Mouse (Mus musculus) neural tube, embryonic 12.5 days (tissue): ENCODE results near the gene Mycbp2. TPM values are rescaled to one million over a fixed set of nuclear protein-coding genes. Genes with fewer than 3 reads are reported as not detected.

Source experiments
- ATAC-seq: fragments of 200-750 bp; cut with Nextera tagmentation; 2 replicates; pipeline ENCODE4 v1.8.0; 2017; ENCODE audit warnings: low read depth, mild to moderate bottlenecking, moderate TSS enrichment, moderate library complexity; ENCODE audit not compliant: low FRiP score
- H3K27ac ChIP-seq: fragments of 300-500 bp; sonication (generic); 2 replicates; pipeline ENCODE4 v1.5.1; 2016
- H3K27me3 ChIP-seq: fragments of 300-500 bp; sonication (generic); replicated peaks from 2 replicates; pipeline ENCODE4 v1.6.1; 2016; ENCODE audit warnings: mild to moderate bottlenecking
- H3K36me3 ChIP-seq: fragments of 300-500 bp; sonication (generic); 2 replicates; pipeline ENCODE4 v1.6.1; 2016; ENCODE audit warnings: mild to moderate bottlenecking
- H3K4me1 ChIP-seq: fragments of 300-500 bp; sonication (generic); 2 replicates; pipeline ENCODE4 v1.6.1; 2016
- H3K4me2 ChIP-seq: fragments of 300-500 bp; sonication (generic); replicated peaks from 2 replicates; pipeline ENCODE4 v1.6.1; 2016; ENCODE audit warnings: mild to moderate bottlenecking
- H3K4me3 ChIP-seq: fragments of 300-500 bp; sonication (generic); 2 replicates; pipeline ENCODE4 v1.5.1; 2016
- H3K9ac ChIP-seq: fragments of 300-500 bp; sonication (generic); 2 replicates; pipeline ENCODE4 v1.6.1; 2016; ENCODE audit warnings: mild to moderate bottlenecking
- H3K9me3 ChIP-seq: fragments of 300-500 bp; sonication (generic); 2 replicates; pipeline ENCODE4 v1.6.1; 2016; ENCODE audit warnings: mild to moderate bottlenecking
- WGBS: fragments of 180-500 bp; shearing (Covaris S2); methylation state at CpG from one replicate; pipeline ENCODE4 v1.1.7; 2016; 5-methylcytosine and 5-hydroxymethylcytosine counted together
- polyA plus RNA-seq: library from polyadenylated mRNA; unstranded; fragments of >200 nt; fragmentation: Nextera tagmentation; extraction: Ambion mirVana; gene quantifications from 2 replicates; pipeline ENCODE4 v1.2.1, GENCODE M21; 2016

Mycbp2 gene
- 40.8 and 43.5 TPM in 2 replicates for polyA plus RNA-seq

DNA sequence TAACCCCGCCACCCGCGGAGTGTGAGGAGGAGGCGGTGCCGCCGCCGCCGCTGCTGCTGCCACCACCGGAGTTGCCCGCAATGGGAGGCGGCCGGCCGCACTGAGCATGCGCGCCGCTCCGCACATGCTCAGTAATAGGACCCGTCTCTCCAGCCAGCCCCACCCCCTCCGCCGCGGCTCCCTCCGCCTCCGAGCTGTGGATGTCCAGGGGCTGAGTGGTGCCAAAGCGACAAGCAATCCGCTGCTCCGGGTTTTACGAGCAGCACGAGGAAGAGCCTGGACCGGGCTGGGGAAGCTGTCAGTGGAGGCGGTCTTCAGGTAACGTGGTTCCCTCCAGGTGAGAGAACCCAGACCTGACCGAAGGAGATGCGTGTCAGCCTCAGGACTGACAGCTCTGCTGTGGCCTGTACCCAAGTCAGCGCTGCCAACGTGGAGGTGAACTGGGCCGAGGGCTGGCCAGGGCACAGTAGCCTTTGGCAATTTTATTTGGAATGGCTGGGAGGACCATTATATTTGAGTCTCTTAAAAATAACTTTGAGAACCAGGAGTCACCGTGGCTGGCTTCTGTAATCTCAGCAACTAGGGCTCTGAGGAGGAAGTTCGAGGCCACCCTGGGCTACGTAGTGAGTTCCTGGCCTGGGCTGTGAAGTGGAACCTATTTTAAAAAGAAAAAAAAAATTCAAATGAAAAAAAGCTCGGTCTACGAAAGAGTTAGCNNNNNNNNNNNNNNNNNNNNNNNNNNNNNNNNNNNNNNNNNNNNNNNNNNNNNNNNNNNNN lies at the start of gene Mycbp2:
TSS of gene Mycbp2 (minus strand) at position 86 of the 777 bp plus-strand sequence.
- Histone ChIP-seq H3K9ac (peak within 1 kb of the TSS; percentile 90), H3K27me3 (no peaks in the 10 kb centered on the region), H3K36me3 (no peaks in the 10 kb centered on the region), H3K4me2 (peak within 1 kb of the TSS; percentile 71), H3K4me3 (peak within 1 kb of the TSS; percentile 84), H3K4me1 (peaks cover 15% of the 10 kb centered on the region), H3K27ac (peak within 1 kb of the TSS; percentile 92), H3K9me3 (no peaks in the 10 kb centered on the region)
- WGBS = 6% methylated on average over 38 of the region's 41 CpGs
- ATAC-seq = peak; percentile 98

DNA sequence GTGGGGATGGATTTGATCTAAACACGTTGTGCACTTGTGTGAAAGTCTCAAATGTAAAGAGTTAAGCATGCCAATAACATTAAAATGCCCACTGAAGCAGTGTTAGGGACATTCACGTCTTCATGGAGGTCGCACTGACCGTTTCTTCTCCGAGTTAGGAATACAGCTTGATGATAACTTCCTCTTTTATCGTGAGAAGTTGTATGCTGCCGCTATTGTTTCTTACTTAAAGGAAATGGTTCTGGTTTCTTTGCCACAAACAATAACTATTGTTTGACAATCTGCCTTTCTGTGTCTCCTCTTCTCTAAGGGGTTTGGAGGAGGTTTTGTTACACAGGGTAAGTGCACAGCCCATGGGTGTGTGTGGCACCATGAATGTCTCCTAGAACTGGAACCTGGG lies 45.8 kb upstream of the Mycbp2 start:
- Histone ChIP-seq H3K27me3 (no peaks in the 10 kb centered on the region), H3K4me2 (no peak overlapping the region), H3K9me3 (no peaks in the 10 kb centered on the region), H3K36me3 (no peaks in the 10 kb centered on the region), H3K4me1 (no peaks in the 10 kb centered on the region), H3K9ac (no peak overlapping the region), H3K4me3 (no peak overlapping the region), H3K27ac (no peak overlapping the region)
- WGBS = 73% methylated on average over 7 of the region's 7 CpGs
- ATAC-seq = no peak

DNA sequence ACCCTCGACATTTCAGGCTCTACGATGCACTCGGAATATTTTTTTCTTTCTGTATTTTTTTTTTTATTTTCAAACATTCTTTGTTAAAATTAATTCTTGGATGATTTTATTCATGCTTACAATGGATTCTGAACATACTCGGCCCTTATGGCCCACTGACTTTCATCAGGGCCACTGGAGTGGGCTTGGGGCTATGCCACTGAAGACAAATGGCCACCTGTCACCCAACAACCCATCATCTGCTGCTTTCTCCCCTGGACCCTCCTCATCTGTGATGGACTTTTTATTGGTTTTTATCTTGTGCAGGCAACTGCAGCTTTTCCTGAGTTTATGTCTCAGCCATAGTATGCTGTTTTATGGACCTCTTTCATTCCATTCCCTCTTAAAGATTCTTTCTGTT lies 40.8 kb upstream of the Mycbp2 start:
- Histone ChIP-seq H3K4me3 (no peak overlapping the region), H3K27me3 (no peaks in the 10 kb centered on the region), H3K9me3 (no peaks in the 10 kb centered on the region), H3K9ac (no peak overlapping the region), H3K4me1 (no peaks in the 10 kb centered on the region), H3K27ac (no peak overlapping the region), H3K36me3 (no peaks in the 10 kb centered on the region), H3K4me2 (no peak overlapping the region)
- 88% methylated on average over 4 of the region's 4 CpGs for WGBS
- no peak for ATAC-seq

DNA sequence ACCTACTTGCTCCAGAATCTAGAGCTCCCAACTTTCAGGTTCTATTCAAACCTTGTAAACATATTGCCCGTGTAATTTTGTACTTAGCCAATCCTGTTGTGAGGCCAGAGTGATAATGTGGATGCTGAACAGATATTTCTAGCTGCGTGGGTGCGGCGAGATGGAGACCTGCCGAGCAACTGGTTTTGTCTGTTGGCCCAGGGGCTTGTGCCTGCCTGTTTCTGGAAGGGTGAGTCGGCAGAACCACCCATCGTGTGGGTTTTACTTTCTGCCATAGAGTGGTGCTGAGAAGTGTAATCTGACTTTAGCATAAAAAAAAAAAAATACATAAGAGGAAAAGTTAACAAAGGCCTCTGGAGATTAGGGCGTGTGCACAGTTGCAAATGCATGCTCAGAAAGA lies 40.3 kb upstream of the Mycbp2 start:
- no peak overlapping the region for H3K27ac ChIP-seq
- no peaks in the 10 kb centered on the region for H3K27me3 ChIP-seq
- H3K4me3 ChIP-seq = no peak overlapping the region
- no peaks in the 10 kb centered on the region for H3K4me1 ChIP-seq
- WGBS = 82% methylated on average over 8 of the region's 8 CpGs
- H3K36me3 ChIP-seq = no peaks in the 10 kb centered on the region
- ATAC-seq = no peak
- no peak overlapping the region for H3K4me2 ChIP-seq
- no peak overlapping the region for H3K9ac ChIP-seq
- H3K9me3 ChIP-seq = no peaks in the 10 kb centered on the region

DNA sequence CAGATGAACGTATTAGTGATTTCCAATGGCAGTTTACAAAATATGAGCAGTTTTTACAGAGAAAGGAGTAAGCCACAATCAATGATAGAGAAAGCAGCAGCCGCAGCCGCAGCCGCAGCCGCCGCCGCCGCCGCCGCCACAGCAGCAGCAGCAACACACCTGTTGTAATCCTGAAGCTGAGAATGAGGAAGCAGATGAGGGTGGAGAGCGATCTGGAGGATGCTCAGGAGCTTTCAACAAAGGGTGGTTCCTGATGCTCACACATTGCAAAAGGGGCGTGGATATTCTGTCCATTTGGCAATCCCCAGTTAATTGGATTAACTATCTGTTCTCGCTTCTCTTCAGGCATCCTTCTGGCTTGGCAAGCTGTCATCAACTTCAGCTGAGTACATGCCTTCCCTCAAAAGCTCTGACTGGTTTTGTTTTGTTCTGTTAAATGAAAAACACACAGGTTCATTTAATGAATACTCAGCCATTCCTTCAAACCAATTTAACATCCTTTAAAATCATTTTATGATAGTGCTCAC lies 38.5 kb upstream of the Mycbp2 start:
- H3K9me3 ChIP-seq = no peaks in the 10 kb centered on the region
- no peaks in the 10 kb centered on the region for H3K36me3 ChIP-seq
- H3K4me1 ChIP-seq = no peaks in the 10 kb centered on the region
- H3K4me2 ChIP-seq = no peak overlapping the region
- no peak overlapping the region for H3K9ac ChIP-seq
- no peak overlapping the region for H3K27ac ChIP-seq
- no peaks in the 10 kb centered on the region for H3K27me3 ChIP-seq
- H3K4me3 ChIP-seq = no peak overlapping the region
- 83% methylated on average over 13 of the region's 13 CpGs for WGBS
- ATAC-seq = no peak

DNA sequence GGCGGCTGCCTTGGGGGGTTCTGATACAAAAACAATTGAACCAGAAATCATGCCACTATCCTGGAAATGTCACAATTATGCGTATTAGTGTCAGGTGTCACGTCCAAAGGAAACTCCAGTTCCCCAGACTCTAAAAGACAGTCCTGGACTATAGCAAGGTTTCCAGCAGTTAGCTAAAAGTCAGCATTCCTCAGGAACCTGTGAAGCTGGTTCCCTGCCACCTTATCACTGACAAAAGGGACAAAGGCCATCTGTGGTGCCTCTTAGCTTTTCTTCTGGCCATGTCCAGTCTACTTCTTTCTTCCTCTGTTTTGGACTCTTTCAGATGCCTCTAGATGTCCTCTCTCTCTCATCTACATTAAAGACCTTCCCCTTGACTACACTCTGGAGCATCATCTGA lies 32.1 kb upstream of the Mycbp2 start:
- Histone ChIP-seq H3K27ac (no peak overlapping the region), H3K4me3 (no peak overlapping the region), H3K4me2 (no peak overlapping the region), H3K9ac (no peak overlapping the region), H3K9me3 (no peaks in the 10 kb centered on the region), H3K36me3 (no peaks in the 10 kb centered on the region), H3K27me3 (no peaks in the 10 kb centered on the region), H3K4me1 (no peaks in the 10 kb centered on the region)
- WGBS = 82% methylated on average over 3 of the region's 3 CpGs
- no peak for ATAC-seq

DNA sequence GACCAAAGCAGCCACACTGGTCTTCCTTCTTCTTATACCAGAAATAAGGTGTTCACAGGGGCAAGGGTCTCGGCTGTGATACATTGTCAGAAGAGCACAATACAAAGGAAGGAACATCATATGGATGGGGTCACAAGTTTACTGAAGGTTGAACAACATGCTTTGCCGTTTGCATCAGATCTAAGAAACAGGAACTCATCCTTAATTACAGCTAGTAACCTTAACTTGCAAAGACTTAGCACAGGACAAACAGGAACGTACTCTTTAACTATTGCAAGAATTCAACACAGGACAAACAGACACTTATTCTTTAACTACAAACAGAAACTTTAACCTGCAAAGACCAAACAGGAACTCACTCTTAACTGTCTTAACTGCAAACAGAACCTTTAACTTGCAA lies 30.2 kb upstream of the Mycbp2 start:
- no peaks in the 10 kb centered on the region for H3K36me3 ChIP-seq
- H3K9ac ChIP-seq = no peak overlapping the region
- no peaks in the 10 kb centered on the region for H3K4me1 ChIP-seq
- H3K4me2 ChIP-seq = no peak overlapping the region
- H3K9me3 ChIP-seq = no peaks in the 10 kb centered on the region
- 87% methylated on average over 3 of the region's 3 CpGs for WGBS
- no peaks in the 10 kb centered on the region for H3K27me3 ChIP-seq
- no peak overlapping the region for H3K4me3 ChIP-seq
- no peak overlapping the region for H3K27ac ChIP-seq
- no peak for ATAC-seq

DNA sequence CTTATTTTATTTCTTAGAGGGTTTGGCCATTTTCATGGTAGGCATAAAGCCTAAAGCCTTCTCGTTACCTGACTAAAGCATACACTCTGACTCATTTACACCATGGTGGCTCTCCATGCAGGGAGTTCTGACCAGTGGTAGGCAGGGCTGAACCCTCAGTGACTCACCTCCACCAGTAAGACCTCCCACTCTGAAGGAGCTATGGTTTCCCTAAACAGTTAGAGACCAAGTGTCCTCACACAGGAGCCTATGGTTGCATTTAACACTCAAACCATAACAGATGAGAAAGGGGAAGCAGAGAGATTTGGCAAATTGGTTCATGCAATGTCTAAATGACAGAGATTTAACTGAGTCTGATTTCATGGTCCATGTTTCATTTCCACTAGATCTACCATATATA lies 28.9 kb upstream of the Mycbp2 start:
- Histone ChIP-seq H3K9me3 (no peaks in the 10 kb centered on the region), H3K27ac (no peak overlapping the region), H3K27me3 (no peaks in the 10 kb centered on the region), H3K4me1 (no peaks in the 10 kb centered on the region), H3K4me2 (no peak overlapping the region), H3K4me3 (no peak overlapping the region), H3K9ac (no peak overlapping the region), H3K36me3 (no peaks in the 10 kb centered on the region)
- 93% methylated on average over 1 of the region's 1 CpGs for WGBS
- ATAC-seq = no peak

DNA sequence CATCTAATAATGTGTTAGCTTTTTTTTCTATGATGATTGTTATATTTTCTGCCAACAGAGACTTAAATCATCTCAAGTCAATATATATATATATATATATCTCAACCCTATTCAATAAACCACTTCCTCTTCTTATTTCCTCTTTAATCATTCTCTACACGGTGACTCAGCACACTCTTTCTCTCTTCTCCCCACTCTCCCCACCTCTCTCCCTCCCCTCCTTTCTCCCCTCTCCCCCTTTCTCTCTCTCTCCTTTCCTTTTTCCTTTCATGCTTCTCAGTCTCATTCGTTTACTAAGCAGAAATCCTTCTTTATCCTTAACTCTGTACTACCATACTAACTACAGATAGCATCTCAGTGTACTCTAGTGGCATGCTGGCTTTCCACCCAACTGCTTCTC lies 16.6 kb upstream of the Mycbp2 start:
- 61% methylated on average over 2 of the region's 2 CpGs for WGBS
- Histone ChIP-seq H3K4me3 (no peak overlapping the region), H3K9me3 (no peaks in the 10 kb centered on the region), H3K36me3 (no peaks in the 10 kb centered on the region), H3K27ac (no peak overlapping the region), H3K27me3 (no peaks in the 10 kb centered on the region), H3K9ac (no peak overlapping the region), H3K4me2 (no peak overlapping the region), H3K4me1 (no peaks in the 10 kb centered on the region)
- no peak for ATAC-seq

DNA sequence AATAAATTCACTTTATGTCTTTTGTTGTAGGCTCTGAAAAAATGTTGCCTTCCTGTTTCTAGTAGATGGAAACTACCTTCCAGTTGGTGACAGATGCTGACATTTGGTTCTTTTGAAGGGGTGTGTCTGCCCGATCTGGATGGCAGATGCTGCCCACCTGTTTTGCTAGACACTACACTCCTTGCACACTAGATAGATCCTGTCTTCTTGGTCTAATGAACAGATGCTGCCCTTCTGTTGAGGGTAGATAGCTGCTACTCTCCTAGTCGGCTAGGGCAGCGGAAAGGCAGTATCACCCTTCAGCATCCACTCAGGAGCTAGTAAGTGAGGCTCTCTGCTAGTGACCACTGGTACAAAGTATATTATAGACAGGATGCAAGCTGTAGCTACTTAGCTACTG lies 9.5 kb upstream of the Mycbp2 start:
- Histone ChIP-seq H3K27ac (no peak overlapping the region), H3K9ac (no peak overlapping the region), H3K4me3 (no peak overlapping the region), H3K9me3 (no peaks in the 10 kb centered on the region), H3K36me3 (no peaks in the 10 kb centered on the region), H3K27me3 (no peaks in the 10 kb centered on the region), H3K4me1 (peaks cover 6% of the 10 kb centered on the region; the same call in 1 of the 2 replicates), H3K4me2 (no peak overlapping the region)
- ATAC-seq = no peak
- 72% methylated on average over 3 of the region's 3 CpGs for WGBS

DNA sequence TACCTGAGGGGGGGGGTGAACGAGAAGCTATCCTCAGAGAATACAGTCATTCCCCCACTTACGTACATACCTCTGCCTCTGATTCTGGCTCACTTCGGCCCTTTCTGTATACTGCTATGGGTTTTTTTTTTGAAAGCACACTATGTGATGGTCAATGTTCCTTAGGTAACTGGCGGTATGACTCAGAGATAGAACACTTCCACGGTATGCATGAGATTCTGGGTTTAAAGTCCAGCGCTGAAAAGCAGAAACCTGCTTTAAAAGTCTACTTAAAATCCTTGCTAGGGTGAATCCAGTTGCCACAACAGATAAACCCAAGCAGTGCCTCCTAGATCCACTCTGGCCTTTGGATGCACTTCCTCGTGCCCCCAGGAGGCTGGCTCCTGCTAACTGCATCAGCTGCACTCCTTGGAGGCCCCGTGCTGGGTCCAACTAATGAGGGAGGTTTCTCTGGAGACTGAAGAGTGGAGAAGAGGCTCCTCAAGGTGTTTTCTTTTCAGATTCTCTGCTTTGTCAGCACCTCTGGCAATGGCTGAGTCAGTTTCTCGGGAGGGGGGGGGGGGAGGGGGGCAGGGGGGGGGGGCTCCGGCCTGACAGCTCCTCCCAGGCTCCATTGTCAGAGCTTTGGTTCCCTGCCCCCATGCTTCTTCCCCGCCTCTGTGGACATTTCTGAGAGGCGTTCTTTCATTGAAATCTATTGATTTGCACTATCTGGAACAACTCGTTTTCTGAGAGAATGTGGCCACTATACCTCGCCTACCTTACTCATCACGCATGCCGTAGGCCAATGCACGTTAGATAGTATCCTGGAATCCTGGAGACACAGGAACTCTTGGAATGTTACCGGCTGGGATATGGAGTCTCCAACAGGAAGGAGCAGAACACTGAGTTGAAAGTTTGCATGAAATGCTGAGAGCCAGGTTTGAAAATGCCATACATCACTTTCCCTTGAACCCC lies 8.1 kb upstream of the Mycbp2 start:
- Histone ChIP-seq H3K9me3 (no peaks in the 10 kb centered on the region), H3K9ac (no peak overlapping the region), H3K4me1 (peaks cover 6% of the 10 kb centered on the region; the same call in 1 of the 2 replicates), H3K4me2 (peak overlapping the region; percentile 8; the same call in 1 of the 2 replicates), H3K27ac (no peak overlapping the region), H3K27me3 (no peaks in the 10 kb centered on the region), H3K36me3 (no peaks in the 10 kb centered on the region), H3K4me3 (no peak overlapping the region)
- no peak for ATAC-seq
- 35% methylated on average over 17 of the region's 18 CpGs for WGBS
